Mouse (Mus musculus): ENCODE data around the gene Fam205c.

- no peak for TF ChIP-seq CTCF (IDR thresholded peaks at IDR 0.05)
- TF ChIP-seq EP300 (IDR thresholded peaks at IDR 0.05), result no peak
Observed at GRCm38 (mm10) chr4:42877657-42878056, 3.6 kb upstream of the Fam205c start.
